ENCODE assay signal across 32 mouse cellular contexts in the genomic region with DNA sequence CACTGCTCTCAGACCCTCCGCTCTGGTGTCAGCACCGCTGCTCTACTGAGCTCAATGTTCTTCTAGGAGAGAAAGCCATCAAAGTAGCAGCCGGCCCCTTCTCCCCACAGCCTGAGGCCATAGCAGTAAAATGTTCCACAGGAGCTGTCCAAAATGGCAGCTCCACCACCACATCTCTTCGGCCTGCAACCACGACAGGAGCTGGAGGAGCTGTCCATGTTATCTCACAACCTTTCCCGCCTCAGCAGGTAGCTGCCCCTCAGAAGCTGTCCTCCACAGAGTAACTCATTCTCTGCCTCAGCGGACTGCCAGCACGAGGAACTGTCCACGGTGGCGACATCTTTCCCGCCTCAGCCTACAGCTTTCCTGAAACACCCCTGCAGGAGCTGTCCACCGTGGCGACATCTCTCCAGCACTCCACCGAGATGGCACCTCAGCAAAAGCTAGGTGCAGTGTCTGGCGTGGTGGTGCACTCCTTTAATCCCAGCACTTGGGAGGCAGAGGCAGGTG. TPM values are rescaled to one million over a fixed set of nuclear protein-coding genes. Genes with fewer than 3 reads are reported as not detected.
A peak's percentile ranks its signal among the peaks of the same experiment; 100 is the strongest.
DNase-seq lines count a peak whose midpoint lies in the region; ATAC-seq and TF ChIP-seq lines count a peak whose summit lies in the region.
"Had no signal": no experiment of that assay in that cellular context is flagged by ENCODE, and none has a peak within 500 bp of the region (broad histone marks: within the 10 kb centered on the region; RNA-seq: fewer than 3 reads in every experiment).

No protein-coding gene starts in this region.

- H3K27me3 ChIP-seq in hindbrain, postnatal 0 days (ENCODE audit: insufficient read depth, low read length): no peaks in the 10 kb centered on the region
- H3K27me3 ChIP-seq: embryonic facial prominence, embryonic 13.5 days; embryonic facial prominence, embryonic 15.5 days; forebrain, embryonic 12.5 days had no signal

- WGBS in hindbrain, postnatal 0 days: 92% methylated on average over 15 of the region's 15 CpGs

- ATAC-seq in hindbrain, postnatal 0 days: no peak
- ATAC-seq: CD4-positive, CD25-positive, alpha-beta regulatory T cell, adult 4 months; forebrain, embryonic 14.5 days; forebrain, embryonic 16.5 days had no signal

- peak; percentile 87 for DNase-seq in heart, adult 11 months
- no peak for DNase-seq in heart, adult 8-10 months (ENCODE audit: low spot score)
- DNase-seq in ES-CJ7 (ENCODE audit: low read depth, low spot score) (peak; percentile 38), ZHBTc4 (ENCODE audit: low read depth, low spot score) (peak; percentile 71)
- DNase-seq in yolk sac, embryonic 10.5 days (ENCODE audit: low spot score): peak; percentile 67
- no peak for DNase-seq in frontal cortex, postnatal 14 days (ENCODE audit: low spot score in 2 of 2)
- no peak for DNase-seq in hindbrain, postnatal 0 days (ENCODE audit: low spot score)
- DNase-seq: adrenal gland, adult 2 months; adrenal gland, postnatal 10 days; adrenal gland, postnatal 25 days; B cell, adult 2 months; cerebellum, adult 11 months; cerebellum, adult 18-20 months; cerebellum, adult 8-10 months; cerebellum, adult 9-11 months; cerebellum, postnatal 14 days; cerebellum, postnatal 36 days; embryo, embryonic 11 days had no signal

- no peak overlapping the region for H3K27ac ChIP-seq in hindbrain, postnatal 0 days
- H3K27ac ChIP-seq: embryonic facial prominence, embryonic 13.5 days; embryonic facial prominence, embryonic 15.5 days; forebrain, embryonic 10.5 days; forebrain, embryonic 12.5 days had no signal

- no peak overlapping the region for H3K9ac ChIP-seq in hindbrain, postnatal 0 days (replicated peaks; ENCODE audit: low read length)
- H3K9ac ChIP-seq: embryonic facial prominence, embryonic 13.5 days; embryonic facial prominence, embryonic 15.5 days; forebrain, embryonic 12.5 days had no signal

- no peaks in the 10 kb centered on the region for H3K9me3 ChIP-seq in hindbrain, postnatal 0 days (ENCODE audit: low read length)
- H3K9me3 ChIP-seq: embryonic facial prominence, embryonic 13.5 days; embryonic facial prominence, embryonic 15.5 days; forebrain, embryonic 12.5 days had no signal

- H3K4me2 ChIP-seq in hindbrain, postnatal 0 days (ENCODE audit: low read depth, low read length): no peak overlapping the region
- H3K4me2 ChIP-seq: embryonic facial prominence, embryonic 13.5 days; embryonic facial prominence, embryonic 15.5 days; forebrain, embryonic 12.5 days had no signal

- H3K4me3 ChIP-seq in hindbrain, postnatal 0 days (ENCODE audit: low read length): no peak overlapping the region
- H3K4me3 ChIP-seq: embryonic facial prominence, embryonic 13.5 days; embryonic facial prominence, embryonic 15.5 days; erythroblast, embryonic 14.5 days; forebrain, embryonic 10.5 days; forebrain, embryonic 12.5 days had no signal

- H3K36me3 ChIP-seq in hindbrain, postnatal 0 days (ENCODE audit: insufficient read depth, low read length): no peaks in the 10 kb centered on the region
- H3K36me3 ChIP-seq: embryonic facial prominence, embryonic 13.5 days; embryonic facial prominence, embryonic 15.5 days; forebrain, embryonic 10.5 days; forebrain, embryonic 12.5 days had no signal

- H3K4me1 ChIP-seq in hindbrain, postnatal 0 days (ENCODE audit: insufficient read depth, low read length): no peaks in the 10 kb centered on the region
- H3K4me1 ChIP-seq: embryonic facial prominence, embryonic 13.5 days; embryonic facial prominence, embryonic 15.5 days; forebrain, embryonic 10.5 days; forebrain, embryonic 12.5 days had no signal

- no peak for TF ChIP-seq CTCF in hindbrain, postnatal 0 days (IDR thresholded peaks at IDR 0.05; ENCODE audit: low read depth)

RNA-seq across cellular contexts. Expression of a gene that starts 33.3 kb away (rescaled TPM):
- total RNA-seq in heart, adult 8-10 months (2022): under 1 TPM in 1 of 4 experiments, not detected in 3; 0.32 TPM
- total RNA-seq in hindbrain, postnatal 0 days (2014; rRNA removed): not detected in 2 replicates
- not detected in 2 replicates for polyA plus RNA-seq in hindbrain, postnatal 0 days (2015; fragmentation: Nextera tagmentation; extraction: Ambion mirVana)
- total RNA-seq: adrenal gland, adult 2 months; adrenal gland, postnatal 10 days; adrenal gland, postnatal 25 days; CH12.LX; common myeloid progenitor, adult 5-6 weeks; ES-E14; MEL had no signal
- polyA plus RNA-seq: adrenal gland, adult 2 months; CD4-positive, CD25-positive, alpha-beta regulatory T cell, adult 4 months; embryonic facial prominence, embryonic 11.5 days; embryonic facial prominence, embryonic 13.5 days; embryonic facial prominence, embryonic 15.5 days; erythroblast, embryonic 14.5 days; forebrain, embryonic 10.5 days; forebrain, embryonic 12.5 days; forebrain, embryonic 14.5 days had no signal

RNA-seq across cellular contexts. Expression of a gene that starts 36.9 kb away (rescaled TPM):
- 10 to 100 TPM; 57.8 to 63.3 (median 59.6) TPM for total RNA-seq in heart, adult 8-10 months (2022)
- 50.5 and 54.8 TPM in 2 replicates for total RNA-seq in hindbrain, postnatal 0 days (2014; rRNA removed)
- 46.7 and 48.7 TPM in 2 replicates for polyA plus RNA-seq in hindbrain, postnatal 0 days (2015; fragmentation: Nextera tagmentation; extraction: Ambion mirVana)

RNA-seq across cellular contexts. Expression of a gene that starts 42.7 kb away (rescaled TPM):
- 1 to 10 TPM; 1.9 to 2.4 (median 2.1) TPM for total RNA-seq in heart, adult 8-10 months (2022)
- not detected in 2 replicates for total RNA-seq in hindbrain, postnatal 0 days (2014; rRNA removed)
- polyA plus RNA-seq in hindbrain, postnatal 0 days (2015; fragmentation: Nextera tagmentation; extraction: Ambion mirVana): not detected in 2 replicates
- total RNA-seq: CH12.LX; common myeloid progenitor, adult 5-6 weeks; MEL had no signal
- polyA plus RNA-seq: adrenal gland, adult 2 months; brain, embryonic 14.5 days; CD4-positive, CD25-positive, alpha-beta regulatory T cell, adult 4 months; embryonic facial prominence, embryonic 11.5 days; embryonic facial prominence, embryonic 15.5 days; erythroblast, embryonic 14.5 days; forebrain, embryonic 10.5 days; forebrain, embryonic 12.5 days; forebrain, embryonic 14.5 days had no signal

RNA-seq across cellular contexts. Expression of a gene that starts 44.1 kb away (rescaled TPM):
- total RNA-seq in heart, adult 8-10 months (2022): 1 to 10 TPM; 1.9 to 2.5 (median 2.4) TPM
- 0.14 and 1.2 TPM in 2 replicates for total RNA-seq in hindbrain, postnatal 0 days (2014; rRNA removed)
- polyA plus RNA-seq in hindbrain, postnatal 0 days (2015; fragmentation: Nextera tagmentation; extraction: Ambion mirVana): 1.1 and 1.3 TPM in 2 replicates

Comparison
In these comparisons a context has a peak if more than half of its experiments do, and no peak if none do; other contexts are left out.
1. DNase-seq: peak in heart, adult 11 months (single experiment), ES-CJ7 (single experiment), ZHBTc4 (single experiment) and yolk sac, embryonic 10.5 days (single experiment); none in heart, adult 8-10 months (single experiment), frontal cortex, postnatal 14 days (0 of 2) and hindbrain, postnatal 0 days (single experiment).